Mouse (Mus musculus) neural tube, embryonic 10.5 days (tissue): Measurements from ENCODE around the gene Muc1.
A peak's percentile ranks its signal among the peaks of the same experiment; 100 is the strongest.

Source experiments
- DNase-seq: peaks from one replicate; pipeline ENCODE4 v3.0.0-alpha.2; 2017; ENCODE audit warnings: low spot score; ENCODE audit errors: extremely low spot score

Gene Muc1

DNA sequence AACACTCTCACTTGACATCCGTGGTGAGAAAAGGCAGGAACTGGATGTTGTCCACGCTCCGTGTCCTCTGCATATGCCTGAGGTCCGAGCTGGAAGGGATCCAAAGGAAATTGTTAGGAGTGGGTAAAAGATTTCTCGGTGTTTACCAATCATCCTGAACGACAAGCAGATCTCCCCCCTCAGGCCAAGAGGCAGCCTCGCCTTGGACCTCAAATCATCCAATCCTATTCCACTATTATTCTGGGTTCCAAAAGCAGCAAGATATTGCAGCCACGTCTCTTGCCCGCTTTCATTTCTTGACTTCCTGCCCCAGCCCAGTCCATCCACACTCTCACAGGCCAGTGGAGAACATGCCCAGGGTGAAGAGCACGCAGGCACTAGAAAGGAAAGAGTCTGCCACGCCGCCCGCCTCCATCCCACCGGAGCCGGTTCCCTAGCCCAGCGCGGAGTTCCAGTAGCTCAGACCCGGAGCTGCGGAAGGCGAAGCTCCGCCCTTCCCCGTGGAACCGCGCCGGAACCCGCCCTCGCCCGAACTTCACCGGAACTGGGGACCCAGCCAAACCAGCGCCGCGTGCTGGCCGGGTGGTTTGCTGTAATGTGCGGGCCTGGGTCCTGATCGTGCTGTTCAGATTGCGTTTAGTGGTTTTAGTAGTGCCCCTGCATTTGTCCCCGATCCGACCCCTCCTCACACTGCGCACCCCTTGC, 41.3 kb downstream of the Muc1 start, which contains the start of gene Slc50a1:
Gene Slc50a1 (minus strand): TSS at position 520 of the 705 bp plus-strand sequence.
- DNase-seq = peak; percentile 78

- no peak for DNase-seq
Observed at GRCm38 (mm10) chr3:89270891-89271290, 42.0 kb downstream of the Muc1 start.

DNA sequence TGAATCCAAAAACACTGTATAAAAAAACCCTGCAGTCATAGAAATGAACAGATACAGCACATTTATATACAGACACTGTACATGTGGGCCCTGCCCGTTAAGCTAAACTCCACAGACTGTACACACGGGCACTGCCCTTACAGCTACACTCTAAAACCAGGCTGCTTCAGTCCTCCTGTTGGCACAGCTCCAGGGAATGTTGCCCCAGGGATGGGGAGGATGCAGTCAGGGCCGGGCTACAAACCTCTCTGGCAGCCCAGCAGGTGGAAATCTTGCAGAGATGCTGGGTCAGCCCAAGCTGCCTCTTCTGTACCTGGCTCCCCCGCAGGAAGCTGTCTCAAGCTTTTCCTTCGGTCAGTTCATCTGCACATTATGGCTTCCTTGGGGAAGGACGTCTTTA, 42.9 kb downstream of the Muc1 start:
- no peak for DNase-seq

DNA sequence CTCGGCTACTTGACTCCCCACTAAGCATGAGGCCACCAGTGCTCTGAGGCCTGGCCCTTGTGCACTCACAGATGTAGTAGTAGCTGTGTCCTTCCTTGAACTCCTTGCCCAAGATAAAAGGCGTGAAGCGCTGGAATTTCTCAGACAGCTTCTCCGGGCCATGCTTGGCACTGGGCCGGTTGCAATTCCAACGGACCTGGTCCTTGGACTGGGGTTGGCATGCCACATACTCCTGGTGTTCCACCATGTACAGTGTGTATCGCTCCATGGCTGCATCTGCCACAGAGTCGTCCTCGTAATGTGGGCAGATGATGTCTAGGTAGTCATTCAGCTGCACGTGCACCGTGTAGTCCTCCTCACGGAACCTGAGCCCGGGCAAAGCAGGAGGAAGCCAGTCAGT, 47.2 kb downstream of the Muc1 start:
- DNase-seq = no peak

DNA sequence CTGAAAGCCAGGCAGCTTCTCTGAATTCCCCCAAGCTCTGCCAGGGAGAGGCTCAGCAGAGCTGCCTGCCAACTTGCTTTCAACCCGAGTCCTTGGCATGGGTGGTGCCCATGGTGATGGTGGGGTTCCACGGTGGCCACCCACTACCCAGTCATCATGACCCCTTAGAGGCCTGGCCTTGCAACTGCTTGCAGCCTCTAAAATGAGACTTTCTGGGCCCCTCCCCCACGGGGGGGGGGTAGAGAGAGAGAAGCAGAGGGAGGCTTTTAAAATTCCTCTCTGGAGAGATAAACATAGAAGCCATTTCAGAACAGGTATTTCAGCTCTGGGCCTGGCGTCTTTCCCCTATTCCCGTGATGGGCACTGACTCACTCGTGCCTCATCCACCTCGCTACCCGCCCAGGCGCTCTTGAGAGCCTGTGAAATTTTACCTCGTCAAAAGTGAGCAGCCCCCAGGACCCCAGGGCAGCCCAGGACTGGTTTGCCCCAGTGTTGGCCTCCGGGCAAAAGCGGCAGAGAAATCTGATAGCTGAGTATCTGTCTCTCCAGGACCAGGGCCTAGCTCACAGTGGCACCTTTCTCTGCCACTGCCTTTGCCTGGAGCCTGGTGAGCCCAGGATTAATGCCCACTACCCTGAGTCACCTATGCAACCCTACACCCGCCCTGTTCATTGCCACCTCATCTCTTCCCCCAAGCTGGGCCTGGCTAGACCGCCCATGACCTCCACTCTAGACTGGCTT, 48.6 kb downstream of the Muc1 start:
- DNase-seq = no peak

DNA sequence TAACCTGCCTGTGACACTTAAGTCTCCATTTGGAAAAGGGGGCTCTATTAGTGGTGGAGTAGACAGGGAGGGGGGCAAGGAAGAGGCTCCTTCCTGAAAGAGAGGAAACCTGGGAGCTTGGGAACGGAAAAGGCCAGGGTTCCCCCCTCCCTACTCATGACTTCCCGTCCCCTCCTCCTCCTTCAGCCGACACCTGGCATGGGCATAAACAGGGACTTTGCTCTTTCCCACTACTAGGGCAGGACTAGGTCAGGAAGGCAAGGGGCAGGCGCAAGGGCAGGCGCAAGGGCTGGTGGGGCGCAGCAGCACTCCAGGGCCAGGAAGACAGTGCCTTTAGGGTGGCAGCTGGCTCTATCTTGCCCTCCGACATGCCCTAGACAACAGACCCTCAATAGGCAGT, 49.2 kb downstream of the Muc1 start:
- DNase-seq = no peak

- DNase-seq = no peak
Observed at GRCm38 (mm10) chr3:89278643-89279042, 49.8 kb downstream of the Muc1 start.

GRCm38 (mm10) chr3:89279153-89279890, 50.5 kb downstream of the Muc1 start:
- DNase-seq = peak; percentile 80

DNA sequence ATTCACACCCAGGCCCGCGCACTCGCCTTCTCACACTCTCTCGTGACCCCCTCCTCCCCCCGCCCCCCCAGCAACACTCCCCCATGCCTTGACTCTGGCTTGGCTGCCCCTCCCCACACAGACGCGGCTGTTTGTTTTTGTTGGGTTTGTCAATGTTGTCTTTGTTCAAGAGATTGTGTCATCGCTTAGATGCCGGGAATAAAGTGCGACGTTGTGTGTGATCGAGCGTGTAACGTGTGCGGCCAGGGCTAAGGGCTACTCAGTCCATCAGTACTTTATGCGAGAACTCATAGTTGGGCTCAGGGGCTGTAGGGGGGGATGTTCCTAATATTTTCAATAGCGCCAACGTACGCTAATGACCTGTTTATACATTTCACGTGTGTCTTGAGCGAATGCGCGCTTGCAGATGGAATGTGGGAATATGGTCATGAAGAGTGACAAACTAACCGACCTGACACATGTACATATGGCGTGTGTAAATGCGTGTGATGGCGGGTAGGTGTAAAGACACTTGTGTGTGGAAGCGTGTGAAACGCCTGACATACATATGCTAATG, 51.3 kb downstream of the Muc1 start:
- DNase-seq = no peak

- peak; percentile 61 for DNase-seq
Observed at GRCm38 (mm10) chr3:89280606-89281511, 52.0 kb downstream of the Muc1 start, which contains the start of gene Efna1. Efna1 (minus strand) TSS chr3:89281142.

- peak; percentile 84 for DNase-seq
Observed at GRCm38 (mm10) chr3:89281579-89282290, 52.9 kb downstream of the Muc1 start.

- no peak for DNase-seq
Observed at GRCm38 (mm10) chr3:89282291-89282643, 53.4 kb downstream of the Muc1 start.
